Mouse (Mus musculus) ovary, postnatal 10 days (tissue): ENCODE results near the gene Thap2.

ENCODE experiments used
- DNase-seq: peaks from one replicate; pipeline ENCODE4 v3.0.0; 2022; ENCODE audit warnings: low spot score

The Thap2 gene

GRCm38 (mm10) chr10:115384221-115385017 lies at the start of gene Thap2, which contains the start of gene Zfc3h1:
TSS of gene Thap2 (minus strand) at chr10:115384443.
TSS of gene Zfc3h1 (plus strand) at chr10:115384959.
- DNase-seq = peak; percentile 91

- no peak for DNase-seq
These were observed 41.1 kb upstream of the Thap2 start for GRCm38 (mm10) chr10:115425351-115425750.

- DNase-seq = no peak
These were observed 37.7 kb upstream of the Thap2 start for GRCm38 (mm10) chr10:115421976-115422375.

GRCm38 (mm10) chr10:115414056-115414455 lies 29.8 kb upstream of the Thap2 start:
- DNase-seq = no peak

GRCm38 (mm10) chr10:115413496-115413895 lies 29.3 kb upstream of the Thap2 start:
- DNase-seq = no peak

GRCm38 (mm10) chr10:115406393-115406792 lies 22.1 kb upstream of the Thap2 start:
- DNase-seq = no peak

- no peak for DNase-seq
These were observed 7.7 kb upstream of the Thap2 start for GRCm38 (mm10) chr10:115391896-115392295.

- DNase-seq = no peak
These were observed 6.8 kb upstream of the Thap2 start for GRCm38 (mm10) chr10:115391076-115391475.

GRCm38 (mm10) chr10:115387891-115388290 lies 3.6 kb upstream of the Thap2 start:
- DNase-seq = no peak

GRCm38 (mm10) chr10:115385018-115386002 lies 1.1 kb upstream of the Thap2 start:
- peak; percentile 41 for DNase-seq

GRCm38 (mm10) chr10:115383644-115384220 lies 511 bp downstream of the Thap2 start:
- DNase-seq = no peak

GRCm38 (mm10) chr10:115382846-115383643 lies 1.2 kb downstream of the Thap2 start:
- no peak for DNase-seq

GRCm38 (mm10) chr10:115381506-115382084 lies 2.6 kb downstream of the Thap2 start:
- DNase-seq = no peak

GRCm38 (mm10) chr10:115363151-115363550 lies 21.1 kb downstream of the Thap2 start:
- no peak for DNase-seq

GRCm38 (mm10) chr10:115362623-115362964 lies 21.6 kb downstream of the Thap2 start:
- no peak for DNase-seq

GRCm38 (mm10) chr10:115361840-115362622 lies 22.2 kb downstream of the Thap2 start, which contains the start of gene Tmem19:
TSS of gene Tmem19 (minus strand) at chr10:115362501.
- peak; percentile 94 for DNase-seq

- DNase-seq = no peak
These were observed 25.2 kb downstream of the Thap2 start for GRCm38 (mm10) chr10:115359066-115359465.

- no peak for DNase-seq
These were observed 25.9 kb downstream of the Thap2 start for GRCm38 (mm10) chr10:115358216-115358919.

GRCm38 (mm10) chr10:115356106-115356505 lies 28.1 kb downstream of the Thap2 start:
- no peak for DNase-seq

- DNase-seq = no peak
These were observed 29.2 kb downstream of the Thap2 start for GRCm38 (mm10) chr10:115355016-115355415.
